In genomic region chr11:12037689-12038469, GRCm38 (mm10) we compare ENCODE assay signal across 8 mouse cellular contexts. TPM values are rescaled to one million over a fixed set of nuclear protein-coding genes. Genes with fewer than 3 reads are reported as not detected.
A peak's percentile ranks its signal among the peaks of the same experiment; 100 is the strongest.
DNase-seq lines count a peak whose midpoint lies in the region; ATAC-seq and TF ChIP-seq lines count a peak whose summit lies in the region.

No protein-coding gene starts in this region.

- H3K4me1 ChIP-seq in lung, adult 2 months (ENCODE audit: control insufficient read depth, insufficient read depth, low read length) = no peaks in the 10 kb centered on the region
- H3K4me1 ChIP-seq in forebrain, embryonic 12.5 days = peaks cover 8% of the 10 kb centered on the region
- peaks cover 14% of the 10 kb centered on the region for H3K4me1 ChIP-seq in limb, embryonic 13.5 days

- peak overlapping the region; percentile 57 for H3K4me3 ChIP-seq in lung, adult 2 months (replicated peaks; ENCODE audit: extremely low read depth, low read depth, low read length)
- peak overlapping the region; percentile 66 for H3K4me3 ChIP-seq in forebrain, embryonic 12.5 days (replicated peaks)
- peak overlapping the region; percentile 69 for H3K4me3 ChIP-seq in limb, embryonic 13.5 days

- no peaks in the 10 kb centered on the region for H3K36me3 ChIP-seq in forebrain, embryonic 12.5 days (replicated peaks)
- no peaks in the 10 kb centered on the region for H3K36me3 ChIP-seq in limb, embryonic 13.5 days

- H3K4me2 ChIP-seq in forebrain, embryonic 12.5 days = peak overlapping the region; percentile 55
- peak overlapping the region; percentile 65 for H3K4me2 ChIP-seq in limb, embryonic 13.5 days (replicated peaks)

- H3K27me3 ChIP-seq in forebrain, embryonic 12.5 days = peaks cover 90% of the 10 kb centered on the region
- H3K27me3 ChIP-seq in limb, embryonic 13.5 days = peaks cover 91% of the 10 kb centered on the region

- no peaks in the 10 kb centered on the region for H3K9me3 ChIP-seq in forebrain, embryonic 12.5 days
- no peaks in the 10 kb centered on the region for H3K9me3 ChIP-seq in limb, embryonic 13.5 days

- H3K9ac ChIP-seq in forebrain, embryonic 12.5 days = peak overlapping the region; percentile 88
- H3K9ac ChIP-seq in limb, embryonic 13.5 days = peak overlapping the region; percentile 99

- no peak for TF ChIP-seq POLR2A in lung, adult 2 months (IDR thresholded peaks at IDR 0.05; ENCODE audit: borderline replicate concordance, extremely low read depth, low read depth, low read length)

- H3K27ac ChIP-seq in forebrain, embryonic 12.5 days = peak overlapping the region; percentile 87
- H3K27ac ChIP-seq in limb, embryonic 13.5 days = peak overlapping the region; percentile 94

- no peak; the same call in 1 of the 2 replicates for ATAC-seq in forebrain, embryonic 12.5 days (ENCODE audit: low FRiP score)
- ATAC-seq in limb, embryonic 13.5 days (ENCODE audit: low FRiP score, low read depth) = no peak

- WGBS in lung, adult 2 months = 12% methylated on average over 48 of the region's 48 CpGs
- 4% methylated on average over 48 of the region's 48 CpGs for WGBS in forebrain, embryonic 12.5 days
- 5% methylated on average over 40 of the region's 48 CpGs for WGBS in limb, embryonic 13.5 days

- no peak for TF ChIP-seq CTCF in lung, adult 2 months (IDR thresholded peaks at IDR 0.05; ENCODE audit: insufficient read depth, low read length)

- DNase-seq in lung, adult 2 months = peak; percentile 37
- DNase-seq in lung, postnatal 4 days = no peak
- DNase-seq in retina, embryonic 14.5 days (ENCODE audit: low spot score) = peak; percentile 47
- no peak for DNase-seq in cerebellum, adult 9-10 months
- DNase-seq in layer of hippocampus, postnatal 25 days (ENCODE audit: extremely low spot score in 1 of 2, low spot score in 1 of 2) = no peak
- no peak for DNase-seq in right cerebral cortex, adult 2 months (ENCODE audit: low spot score in 2 of 2)

RNA-seq across cellular contexts. Expression of gene Grb10, which starts 0.6 kb away (rescaled TPM):
- polyA plus RNA-seq in lung, adult 2 months (2012; rRNA removed) = 23.7 and 27.4 TPM in 2 replicates
- 345 and 376 TPM in 2 replicates for polyA plus RNA-seq in forebrain, embryonic 12.5 days (2016; fragmentation: Nextera tagmentation; extraction: Ambion mirVana)
- 539 and 614 TPM in 2 replicates for polyA plus RNA-seq in limb, embryonic 13.5 days (2015; fragmentation: Nextera tagmentation; extraction: Ambion mirVana)
- 10 to 100 TPM; 21.6 to 22.0 TPM for total RNA-seq in layer of hippocampus, postnatal 25 days (2021)

Comparison
In these comparisons a context has a peak if more than half of its experiments do, and no peak if none do; other contexts are left out.
1. DNase-seq: peak in lung, adult 2 months (single experiment) and retina, embryonic 14.5 days (single experiment); none in lung, postnatal 4 days (0 of 2), cerebellum, adult 9-10 months (single experiment), layer of hippocampus, postnatal 25 days (0 of 2) and right cerebral cortex, adult 2 months (0 of 2).
2. RNA of gene Grb10, which starts 0.6 kb away (polyA plus RNA-seq): 539 to 614 TPM in limb, embryonic 13.5 days and 345 to 376 TPM in forebrain, embryonic 12.5 days; 23.7 to 27.4 TPM in lung, adult 2 months; every median in the first group is over 10 times any median in the second.
3. Peak in every context shown above with its lines, with median percentiles within 50 percentile points of each other: H3K4me3 ChIP-seq.